Mouse (Mus musculus) thymus, postnatal 10 days (tissue): ENCODE data around the gene A430005L14Rik.

Experiments used
- DNase-seq, 2 experiments: peaks; one replicate each; pipeline ENCODE4 v3.0.0; 2021; ENCODE audit warnings: low spot score in 2 of 2

A430005L14Rik gene

DNA sequence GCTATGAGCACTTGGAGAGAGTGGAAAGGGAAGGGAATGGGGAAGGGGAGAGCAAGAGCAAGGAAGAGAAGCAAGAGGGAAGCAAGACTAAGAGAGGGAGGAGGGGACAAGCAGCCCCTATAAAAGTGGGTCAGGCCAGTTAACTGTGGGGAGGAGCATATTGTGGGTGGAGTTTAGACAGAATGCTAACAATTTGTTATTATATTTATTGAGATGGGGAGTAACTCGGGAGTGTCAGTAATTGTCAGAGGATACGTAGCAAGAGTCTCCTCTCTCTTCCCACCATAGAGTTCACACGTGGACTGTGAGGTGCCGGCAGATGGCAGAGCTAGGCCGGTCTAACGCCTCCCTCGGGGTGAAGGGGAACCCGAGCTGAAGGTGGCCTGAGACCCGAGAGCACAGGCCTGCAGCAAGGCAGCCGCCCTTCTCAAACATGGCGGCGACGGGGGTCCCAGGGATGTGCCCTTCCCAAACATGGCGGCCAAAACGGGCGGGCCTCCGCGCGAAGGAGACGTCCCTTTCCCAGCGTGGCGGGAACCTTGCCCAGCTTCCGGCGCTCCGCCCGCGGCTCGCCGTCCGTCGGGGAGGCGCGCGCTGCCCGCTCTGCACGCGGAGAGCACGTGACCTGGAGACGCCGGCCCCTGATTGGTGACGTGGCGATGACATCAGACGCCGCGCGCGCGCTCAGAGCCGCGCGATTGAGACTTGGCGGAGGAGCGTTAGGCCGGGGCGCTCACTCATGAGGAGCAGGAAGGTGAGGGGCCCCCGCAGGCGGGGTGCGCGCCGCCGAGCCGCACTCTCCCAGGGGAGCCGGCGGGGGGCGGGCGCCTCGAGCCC is at the start of gene A430005L14Rik:
TSS of gene A430005L14Rik (plus strand) at position 669 of the 837 bp plus-strand sequence.
- peak; percentile 95 to 96 for DNase-seq

DNA sequence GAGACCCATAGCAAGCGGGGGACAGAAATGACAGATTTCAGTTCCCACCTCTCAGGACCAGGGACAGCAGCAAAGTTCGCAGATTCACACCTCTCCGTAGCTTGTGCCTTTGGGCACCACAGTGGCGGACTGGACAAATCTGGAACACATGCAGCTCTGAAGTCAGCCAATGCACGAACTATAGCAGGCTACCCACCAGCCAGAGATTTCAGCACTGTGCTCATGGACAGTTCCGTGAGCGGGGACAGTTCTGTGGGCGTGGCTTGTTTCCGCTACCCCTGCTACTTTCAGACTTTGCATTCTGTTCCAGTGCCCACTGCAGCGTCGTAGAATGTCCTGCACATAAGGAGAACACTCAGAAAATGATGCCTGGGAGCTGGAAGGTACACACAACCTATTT is 49.5 kb upstream of the A430005L14Rik start:
- peak in 1 of 2 experiments; percentile 14 for DNase-seq

DNA sequence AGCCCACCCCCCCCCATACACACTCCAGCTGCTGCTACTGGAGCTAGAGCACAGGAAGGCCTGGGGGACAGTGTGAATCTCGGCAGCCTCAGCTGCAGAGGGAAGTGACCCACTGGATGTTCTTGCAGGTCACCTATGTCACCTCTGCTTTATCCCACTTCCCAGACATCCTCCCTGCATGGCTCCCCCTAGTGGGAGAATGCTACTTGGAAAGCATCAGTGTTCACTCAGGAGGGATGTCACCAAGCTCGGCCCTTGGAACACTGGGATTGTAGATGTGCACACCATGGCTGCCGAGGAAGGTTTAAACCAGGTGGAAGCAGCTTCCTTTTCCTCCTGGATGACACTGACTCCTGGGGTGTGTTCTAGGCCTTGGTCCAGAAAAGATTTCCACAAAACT is 43.4 kb upstream of the A430005L14Rik start:
- no peak for DNase-seq

DNA sequence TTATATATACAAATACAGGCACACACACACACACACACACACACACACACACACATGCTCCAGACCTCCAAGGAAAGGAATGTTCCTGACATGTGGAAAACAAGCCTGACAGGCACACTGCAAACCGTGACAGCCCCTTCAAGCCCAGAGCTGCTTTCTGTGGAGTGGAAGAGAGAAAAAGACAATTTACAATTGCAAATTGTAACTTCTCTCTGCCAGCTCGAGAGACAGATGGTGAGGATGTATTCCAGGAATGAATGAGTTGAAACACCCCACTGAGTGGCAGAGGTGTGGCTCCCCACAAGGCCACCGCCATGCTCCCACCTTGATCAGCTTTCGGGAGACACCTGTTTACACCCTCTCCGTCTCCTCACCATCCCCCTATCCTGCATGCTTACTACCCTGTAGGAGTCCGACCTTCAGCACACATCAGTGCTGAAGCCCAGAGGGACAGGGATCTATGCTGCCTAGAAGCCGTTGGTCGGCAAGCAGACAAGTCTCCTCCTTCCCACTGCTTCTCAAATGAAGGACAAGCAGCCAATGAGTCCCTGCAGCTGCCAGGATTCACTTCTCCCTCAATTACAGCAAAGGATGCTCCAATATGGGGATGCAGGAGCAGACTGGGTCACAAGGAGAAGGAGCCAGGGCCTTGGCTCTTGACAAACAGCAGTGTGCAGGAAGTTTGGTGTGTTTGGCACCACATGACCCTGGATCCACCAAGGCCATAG is 39.1 kb upstream of the A430005L14Rik start:
- DNase-seq: no peak

DNA sequence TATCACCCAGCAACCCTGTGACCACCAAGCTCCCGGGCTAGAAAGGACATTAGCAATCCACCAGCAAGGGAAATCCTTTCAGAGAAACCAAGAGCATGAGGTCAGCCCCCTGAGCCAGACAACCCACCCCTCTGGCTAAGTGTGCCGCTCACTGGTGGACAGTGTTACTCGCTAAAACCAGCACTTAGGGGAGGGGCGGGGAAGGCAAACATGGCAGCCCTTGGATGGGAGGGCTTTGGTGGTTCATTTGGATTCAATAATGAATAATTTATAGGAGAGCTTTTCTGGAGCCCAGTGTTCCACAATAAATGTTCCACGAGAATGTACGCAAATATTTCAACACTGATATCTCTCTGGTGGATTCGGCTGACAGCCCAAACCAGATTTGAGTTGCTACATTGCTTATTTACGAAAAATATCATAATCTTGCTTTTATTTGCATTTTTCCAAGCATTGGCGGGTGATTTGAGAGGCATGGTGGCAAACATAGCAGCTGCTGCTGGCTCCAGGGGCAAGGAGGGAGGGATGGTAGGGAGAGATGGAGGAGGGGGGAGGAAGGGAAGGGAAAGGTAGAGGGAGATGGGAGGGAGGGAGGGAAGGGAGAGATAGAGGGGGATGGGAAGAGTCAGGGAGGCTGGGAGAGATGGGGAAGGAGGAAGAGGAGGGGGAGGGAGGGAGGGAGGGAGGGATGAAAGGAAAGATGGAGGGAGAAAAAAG is 36.4 kb upstream of the A430005L14Rik start:
- no peak for DNase-seq

DNA sequence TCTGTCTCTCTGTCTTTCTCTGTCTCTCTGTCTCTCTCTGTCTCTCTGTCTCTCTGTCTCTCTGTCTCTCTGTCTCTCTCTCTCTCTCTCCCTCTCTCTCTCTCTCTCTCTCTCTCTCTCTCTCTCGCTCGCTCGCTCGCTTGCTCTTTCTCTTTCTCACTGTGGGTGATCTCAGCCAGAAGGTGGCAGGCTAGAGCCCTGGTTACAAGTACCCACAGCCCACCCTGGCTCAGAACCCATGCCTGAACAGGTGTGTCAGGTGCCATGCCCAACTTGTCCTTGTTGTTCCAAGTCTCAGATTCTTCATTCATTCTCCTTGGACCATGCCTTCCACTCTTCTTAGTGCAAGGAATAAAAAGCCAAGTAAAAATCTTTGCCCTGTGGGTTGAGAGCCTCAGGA is 34.9 kb upstream of the A430005L14Rik start:
- DNase-seq: peak in 1 of 2 experiments; percentile 11

DNA sequence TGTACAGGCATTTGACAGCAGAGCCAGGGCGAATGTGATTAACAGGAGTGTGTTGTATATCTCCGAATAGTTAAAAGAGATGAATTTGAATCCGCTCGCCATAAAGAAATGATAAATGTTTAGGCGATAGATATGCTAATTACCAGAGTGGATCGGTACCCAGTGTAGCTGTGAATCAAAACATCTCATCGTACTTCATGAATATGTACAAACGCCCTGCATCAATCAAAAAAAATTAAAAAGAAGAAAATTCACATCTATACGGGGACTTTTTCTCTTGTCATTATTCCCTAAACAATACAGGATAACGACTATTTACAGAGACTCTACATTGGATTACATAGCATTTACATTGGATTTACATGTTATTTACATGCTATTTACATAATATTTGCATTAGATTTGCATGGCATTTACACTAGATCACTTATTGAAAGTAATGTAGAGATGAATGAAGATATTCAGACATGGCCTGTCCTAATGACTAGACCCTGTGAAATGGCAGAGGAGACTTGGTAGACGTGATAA is 28.2 kb upstream of the A430005L14Rik start:
- DNase-seq: no peak

DNA sequence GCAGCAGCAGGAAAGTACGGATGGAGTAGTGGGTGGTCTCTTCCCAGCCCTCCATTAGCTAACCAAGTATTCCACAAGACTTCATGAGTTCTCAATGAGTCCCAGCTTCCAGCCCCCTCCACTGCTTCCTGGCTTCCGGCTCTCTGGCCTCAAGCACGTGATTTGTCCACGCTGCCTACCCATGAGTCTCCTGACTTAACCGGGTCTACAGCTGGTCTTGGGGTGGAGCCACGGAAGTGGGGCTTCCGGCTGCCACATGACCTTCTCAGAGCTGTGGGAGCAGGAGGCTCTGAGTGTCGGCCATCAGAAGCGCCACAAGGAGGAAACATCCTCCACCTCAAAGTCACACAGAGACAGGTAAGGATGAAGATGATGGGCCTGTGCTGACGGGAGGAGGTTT is 27.6 kb upstream of the A430005L14Rik start:
- no peak for DNase-seq

DNA sequence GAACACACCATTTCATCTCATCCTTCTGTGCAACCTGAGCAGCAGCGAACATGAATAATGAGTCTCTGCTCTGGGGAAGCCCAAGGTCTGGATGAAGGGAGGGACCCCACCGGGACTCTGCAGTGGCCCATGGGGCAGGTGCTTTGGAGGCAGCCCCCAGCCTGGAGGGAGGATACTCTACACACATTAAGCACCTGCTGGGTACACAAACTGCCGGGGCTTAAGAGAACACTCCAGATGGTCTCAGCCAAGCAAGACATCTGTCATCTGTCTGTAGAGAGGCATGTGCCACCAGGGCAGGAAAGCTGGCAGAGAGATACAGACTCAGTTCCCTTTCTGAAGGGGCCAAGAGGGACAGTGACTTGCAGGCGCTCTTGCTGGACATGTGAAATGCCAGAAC is 27.1 kb upstream of the A430005L14Rik start:
- no peak for DNase-seq

DNA sequence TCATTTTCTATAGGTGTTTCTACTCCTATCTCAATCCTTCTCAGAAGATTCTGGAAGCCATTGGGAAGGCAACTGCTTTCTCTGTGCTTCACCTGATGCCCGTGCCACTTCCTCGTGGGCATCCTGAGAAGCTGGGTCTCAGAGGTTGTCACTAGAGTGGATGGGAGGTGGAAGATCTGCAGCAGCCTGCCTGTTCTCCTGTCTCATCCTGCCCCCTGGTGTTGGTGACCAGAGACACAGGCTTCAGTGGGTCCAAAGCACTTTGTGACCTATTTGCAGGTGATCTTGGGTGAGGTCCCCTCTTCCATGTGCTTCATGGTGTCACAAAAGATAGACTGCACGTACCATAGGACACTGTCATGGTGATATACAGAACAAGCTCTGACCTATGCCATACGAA is 13.8 kb upstream of the A430005L14Rik start:
- peak in 1 of 2 experiments; percentile 14 for DNase-seq

DNA sequence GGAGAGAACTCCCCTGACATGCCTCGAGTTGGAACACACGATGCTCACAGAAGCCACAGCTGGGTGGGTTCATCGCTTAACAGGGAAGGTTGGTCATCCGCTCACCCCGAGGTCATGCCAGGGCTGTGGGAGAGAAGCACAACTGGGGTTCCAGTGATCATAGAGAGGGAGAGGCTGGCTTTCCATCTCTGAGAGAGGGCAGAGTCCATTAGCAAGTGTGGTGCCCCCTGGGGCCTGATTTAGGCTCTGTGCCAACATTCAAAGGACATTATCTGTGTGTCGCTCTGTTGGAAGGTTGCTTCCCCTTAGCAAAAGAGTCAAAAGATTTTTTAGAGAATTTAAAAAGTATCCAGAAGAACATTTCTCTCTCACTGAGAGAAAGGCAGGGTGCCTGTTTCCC is 12.8 kb upstream of the A430005L14Rik start:
- no peak for DNase-seq

DNA sequence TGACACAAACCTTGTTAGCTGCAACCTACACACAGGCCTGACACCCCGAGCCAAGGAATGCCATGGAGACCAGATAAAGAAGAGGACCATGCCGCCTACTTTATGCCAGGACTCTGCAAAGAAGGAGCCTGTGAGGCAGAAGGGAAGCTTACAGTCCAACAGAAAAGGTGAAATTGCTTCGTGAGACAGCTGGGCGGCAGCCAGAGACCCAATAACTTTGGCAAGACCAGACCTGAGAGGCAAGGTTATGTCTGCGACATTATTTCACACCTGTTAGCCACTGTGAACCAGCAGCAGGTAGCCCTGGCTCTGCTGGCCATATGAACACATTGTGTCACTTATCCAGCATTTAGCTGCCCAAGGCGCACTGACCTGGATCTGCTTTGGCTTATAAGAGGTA is 11.3 kb upstream of the A430005L14Rik start:
- DNase-seq: no peak

DNA sequence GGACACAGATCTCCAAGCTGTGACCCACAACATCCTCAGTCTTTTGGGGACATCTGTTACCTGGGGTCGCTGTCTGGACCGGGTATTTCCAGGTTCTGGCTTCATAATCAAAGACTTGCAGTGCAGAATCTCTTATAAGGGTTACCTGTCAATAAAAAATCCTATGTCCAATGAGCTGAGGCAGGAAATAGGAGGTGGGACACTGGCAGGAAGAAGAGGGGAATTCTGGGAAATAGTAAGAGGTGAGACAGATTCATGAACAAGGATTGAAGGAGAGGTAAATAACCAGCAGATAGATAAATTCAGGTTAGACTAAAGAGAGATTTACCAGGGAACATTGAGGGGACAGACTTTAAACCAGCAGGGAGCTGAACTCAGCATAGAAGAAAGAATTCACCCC is 6.7 kb upstream of the A430005L14Rik start:
- DNase-seq: no peak

DNA sequence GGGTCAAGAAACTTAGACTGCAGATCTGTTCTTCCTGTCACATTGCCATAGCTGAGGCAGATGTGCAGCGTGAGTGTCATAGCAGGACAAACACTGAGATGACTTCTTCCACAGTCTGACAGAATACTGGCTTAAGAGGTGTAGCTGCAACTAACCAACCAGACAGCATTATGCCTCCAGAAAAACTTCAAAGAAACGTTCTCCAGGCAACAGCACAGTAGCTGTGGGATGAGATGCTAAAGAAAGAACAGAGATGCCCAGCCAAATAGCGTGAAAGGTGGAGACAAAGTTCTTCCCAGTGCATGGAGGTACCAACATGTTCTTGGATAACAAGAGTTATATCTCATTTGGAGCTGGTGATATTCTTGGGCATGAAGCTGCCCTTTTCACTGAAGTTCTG is 5.9 kb upstream of the A430005L14Rik start:
- no peak for DNase-seq

DNA sequence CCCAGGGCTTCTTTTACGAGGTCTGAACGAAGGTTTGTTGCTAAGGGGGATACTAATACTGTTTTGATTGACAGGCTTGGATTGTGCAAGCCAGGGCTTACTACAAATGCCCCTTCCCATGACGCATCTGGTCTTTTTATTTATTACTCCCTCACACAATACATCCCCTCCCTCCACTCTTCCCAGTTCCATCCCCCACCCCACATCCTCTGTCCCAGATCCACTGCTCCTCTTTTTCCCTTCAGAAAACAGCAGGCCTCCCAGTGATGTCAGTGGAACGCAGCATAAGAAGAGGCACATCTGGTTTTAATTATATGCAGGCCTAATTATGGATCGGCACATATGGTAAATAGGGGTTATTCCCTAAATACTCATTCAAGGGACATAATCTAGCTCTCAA is 5.3 kb upstream of the A430005L14Rik start:
- no peak for DNase-seq

DNA sequence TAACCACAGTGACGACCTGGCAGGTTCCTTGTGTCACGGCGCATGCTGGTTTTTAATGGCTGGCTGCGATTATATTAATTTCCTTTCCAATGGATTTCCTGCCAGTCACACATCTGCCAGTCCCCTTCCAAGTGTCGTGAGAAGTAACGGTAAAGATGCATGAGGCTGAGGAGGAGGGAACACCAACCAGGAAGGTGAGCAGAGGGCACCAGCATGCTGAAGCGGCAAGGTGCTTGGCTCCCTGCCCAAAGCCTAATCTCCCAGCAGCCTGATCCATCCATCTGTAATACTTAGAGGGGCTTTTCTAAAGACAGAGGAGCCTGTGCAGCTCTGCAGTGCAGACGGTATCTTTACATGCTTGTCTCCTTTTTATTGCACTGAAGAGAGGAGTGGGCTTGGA is 1.4 kb upstream of the A430005L14Rik start:
- no peak for DNase-seq

DNA sequence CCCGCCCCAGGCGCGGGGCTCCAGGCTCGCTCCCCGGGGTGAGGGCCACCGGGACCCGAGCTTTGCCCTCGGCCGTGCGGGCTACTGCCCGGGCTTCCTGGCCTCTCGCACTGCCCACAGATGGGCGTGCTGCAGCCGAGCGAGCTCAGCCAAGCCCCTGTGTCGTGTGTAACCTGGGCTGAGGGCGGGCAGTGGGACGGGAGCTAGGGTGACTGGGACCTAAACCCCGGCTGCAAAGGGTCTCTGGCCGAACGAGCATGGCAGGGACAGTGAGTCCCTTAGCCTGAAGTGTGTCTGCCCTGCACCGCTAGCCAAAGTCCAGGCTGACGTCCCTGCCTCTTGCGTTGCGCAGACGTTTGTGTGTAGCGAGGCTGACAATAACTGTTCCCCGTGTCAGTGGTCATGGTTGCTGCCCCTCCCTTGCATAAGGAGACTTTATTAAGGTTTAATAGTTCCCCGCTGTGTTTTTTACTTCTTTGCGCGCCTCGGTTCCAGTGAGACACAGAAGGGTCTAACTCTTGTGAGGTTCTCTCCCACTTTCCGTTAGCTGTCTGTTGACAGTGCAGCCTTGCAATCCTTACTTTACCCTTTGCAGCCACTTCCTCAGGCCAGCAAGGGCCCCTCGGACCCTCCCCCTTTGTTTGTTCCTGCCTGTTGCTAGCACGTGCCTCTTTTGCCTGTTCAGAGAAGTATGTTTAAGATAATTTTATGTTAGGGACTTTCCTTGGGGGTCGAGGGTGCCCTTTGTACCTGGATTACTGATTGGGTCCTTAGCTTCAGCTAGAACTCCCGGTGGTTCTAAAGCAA is 610 bp downstream of the A430005L14Rik start:
- DNase-seq: peak; percentile 21 to 23

DNA sequence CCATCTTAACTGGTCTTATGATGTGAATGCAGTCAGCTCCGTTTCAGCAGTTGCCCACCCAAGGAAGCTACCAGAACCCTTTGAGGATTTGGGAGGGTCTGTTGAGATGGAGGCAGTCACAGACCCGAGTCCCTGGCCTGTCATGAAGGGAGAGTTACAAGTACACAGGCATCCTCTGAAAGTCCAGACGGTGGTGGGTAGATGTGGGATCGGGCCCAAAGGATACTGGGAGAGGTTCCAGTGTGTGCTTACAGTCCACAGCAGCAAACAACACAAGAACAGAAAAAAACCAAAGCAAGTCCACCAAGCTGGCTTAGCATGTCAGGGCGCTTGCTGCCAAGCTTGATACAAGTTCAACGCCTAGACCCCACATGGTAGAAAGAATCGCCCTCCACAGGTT is 5.6 kb downstream of the A430005L14Rik start:
- no peak for DNase-seq

DNA sequence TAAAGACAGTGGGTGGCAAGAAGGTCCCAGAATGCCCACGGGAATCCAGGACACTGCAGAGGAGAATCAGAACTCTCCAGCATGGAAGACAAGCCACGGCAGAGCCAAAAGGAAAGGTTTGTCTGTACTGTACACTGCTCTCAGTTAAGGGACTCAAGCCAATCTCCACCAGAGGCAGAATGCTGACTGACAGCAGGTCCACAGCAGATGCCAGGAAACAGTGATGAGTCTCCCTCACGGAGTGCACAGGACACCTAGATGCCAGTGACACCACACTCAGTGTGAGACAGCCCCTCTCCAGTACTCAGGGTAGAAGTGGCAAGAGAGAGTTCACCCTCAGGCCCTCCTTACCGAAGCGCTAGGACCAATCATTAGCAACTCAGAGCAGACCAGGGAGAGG is 9.6 kb downstream of the A430005L14Rik start:
- no peak for DNase-seq

DNA sequence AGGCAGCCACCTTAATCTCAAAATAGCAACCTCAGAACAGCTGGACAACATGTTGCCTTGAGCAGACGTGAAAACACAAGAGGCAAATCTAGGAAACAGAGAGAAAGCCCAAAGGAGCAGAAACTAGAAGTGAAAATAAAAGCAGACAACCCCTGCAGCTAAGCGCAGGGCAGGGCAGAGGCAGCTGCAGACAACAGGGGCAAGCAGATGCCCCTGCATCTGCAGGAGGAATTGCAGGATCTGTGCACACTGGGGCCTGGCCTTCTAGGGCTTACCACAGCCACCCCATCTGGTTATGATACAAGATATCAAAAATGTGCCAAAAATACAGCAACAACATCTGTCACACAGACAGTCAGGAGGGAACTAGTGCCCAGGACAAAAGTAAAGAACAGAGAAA is 10.5 kb downstream of the A430005L14Rik start:
- DNase-seq: no peak

DNA sequence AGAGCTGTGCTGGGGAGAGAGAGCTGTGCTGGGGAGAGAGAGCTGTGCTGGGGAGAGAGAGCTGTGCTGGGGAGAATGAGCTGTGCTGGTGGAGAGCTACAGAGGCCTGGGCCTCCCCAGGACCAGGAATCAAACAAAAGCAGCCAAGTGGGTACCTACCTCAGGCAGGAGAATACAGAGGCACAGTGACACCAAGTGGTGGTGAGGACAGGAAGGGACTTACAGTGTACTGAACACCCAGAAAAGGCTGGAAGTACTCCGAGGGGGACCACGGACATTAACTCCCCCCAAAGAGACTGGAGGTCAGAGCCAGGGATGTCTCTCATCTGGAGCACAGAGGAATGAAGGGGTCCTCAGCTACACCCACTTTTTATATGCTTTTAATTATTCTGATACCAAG is 11.0 kb downstream of the A430005L14Rik start:
- DNase-seq: no peak
